23 mouse cellular contexts compared by ENCODE assay signal in genomic region chr12:78974767-78975166, GRCm38 (mm10). TPM values are rescaled to one million over a fixed set of nuclear protein-coding genes. Genes with fewer than 3 reads are reported as not detected.
A peak's percentile ranks its signal among the peaks of the same experiment; 100 is the strongest.
DNase-seq lines count a peak whose midpoint lies in the region; ATAC-seq and TF ChIP-seq lines count a peak whose summit lies in the region.
"Had no signal": no experiment of that assay in that cellular context is flagged by ENCODE, and none has a peak within 500 bp of the region (broad histone marks: within the 10 kb centered on the region; RNA-seq: fewer than 3 reads in every experiment).

No protein-coding gene starts in this region.

- no peak overlapping the region for H3K9ac ChIP-seq in midbrain, embryonic 11.5 days (ENCODE audit: low read length)
- no peak overlapping the region for H3K9ac ChIP-seq in heart, adult 2 months (ENCODE audit: low read depth, low read length)
- H3K9ac ChIP-seq: intestine, embryonic 15.5 days; liver, postnatal 0 days; midbrain, embryonic 13.5 days; neural tube, embryonic 12.5 days had no signal

- no peak for TF ChIP-seq CTCF in cerebellum, adult 2 months (IDR thresholded peaks at IDR 0.05; ENCODE audit: borderline replicate concordance, insufficient read depth, low read depth, low read length)
- TF ChIP-seq CTCF in heart, adult 2 months (IDR thresholded peaks at IDR 0.05): no peak

- H3K9me3 ChIP-seq in midbrain, embryonic 11.5 days (ENCODE audit: control insufficient read depth, low read length): no peaks in the 10 kb centered on the region
- H3K9me3 ChIP-seq: G1E; heart, embryonic 10.5 days; intestine, embryonic 15.5 days; midbrain, embryonic 13.5 days; neural tube, embryonic 12.5 days had no signal

- no peak for TF ChIP-seq EP300 in heart, adult 2 months (IDR thresholded peaks at IDR 0.05; ENCODE audit: insufficient read depth, low read depth, low read length)

- no peaks in the 10 kb centered on the region for H3K36me3 ChIP-seq in midbrain, embryonic 11.5 days (ENCODE audit: control insufficient read depth, insufficient read depth, low read length)
- peaks cover 4% of the 10 kb centered on the region for H3K36me3 ChIP-seq in heart, adult 2 months (ENCODE audit: control insufficient read depth, insufficient read depth, low read length)
- H3K36me3 ChIP-seq: heart, embryonic 10.5 days; intestine, embryonic 15.5 days had no signal

- no peaks in the 10 kb centered on the region for H3K27me3 ChIP-seq in cerebellum, adult 2 months (ENCODE audit: control insufficient read depth, insufficient read depth, low read length)
- no peaks in the 10 kb centered on the region for H3K27me3 ChIP-seq in midbrain, embryonic 11.5 days (ENCODE audit: control insufficient read depth, insufficient read depth, low read length)
- H3K27me3 ChIP-seq in heart, adult 2 months (ENCODE audit: control insufficient read depth, insufficient read depth, low read length): no peaks in the 10 kb centered on the region
- H3K27me3 ChIP-seq: intestine, embryonic 15.5 days; midbrain, embryonic 13.5 days; neural tube, embryonic 12.5 days; Patski had no signal

- H3K27ac ChIP-seq in cerebellum, adult 2 months (ENCODE audit: insufficient read depth, low read length): peak overlapping the region; percentile 99
- no peak overlapping the region for H3K27ac ChIP-seq in midbrain, embryonic 11.5 days (ENCODE audit: low read depth, low read length)
- no peak overlapping the region for H3K27ac ChIP-seq in heart, adult 2 months
- H3K27ac ChIP-seq: heart, embryonic 10.5 days; intestine, embryonic 15.5 days; midbrain, embryonic 13.5 days; neural tube, embryonic 12.5 days had no signal

- H3K4me2 ChIP-seq in midbrain, embryonic 11.5 days: no peak overlapping the region
- H3K4me2 ChIP-seq: intestine, embryonic 15.5 days; liver, embryonic 11.5 days; midbrain, embryonic 13.5 days; neural tube, embryonic 12.5 days had no signal

- H3K79me2 ChIP-seq in heart, adult 2 months (replicated peaks; ENCODE audit: control insufficient read depth, insufficient read depth, low read length): no peaks in the 10 kb centered on the region

- DNase-seq in brain, adult 2 months (ENCODE audit: low read depth, low spot score): peak; percentile 86
- DNase-seq in cerebellum, adult 2 months: peak; percentile 80 to 86
- DNase-seq in cerebellum, postnatal 25 days: peak; percentile 84 to 85
- DNase-seq in gastrocnemius, postnatal 25 days: peak; percentile 87
- no peak for DNase-seq in midbrain, embryonic 11.5 days (ENCODE audit: low spot score, missing footprints)
- no peak for DNase-seq in heart, adult 2 months
- DNase-seq: adrenal gland, adult 2 months; heart, postnatal 4 days; kidney, adult 8-10 months; kidney, postnatal 10 days; liver, postnatal 0 days; right cerebral cortex, postnatal 14 days; spleen, adult 18-20 months had no signal

- no peak for TF ChIP-seq POLR2A in cerebellum, adult 2 months (IDR thresholded peaks at IDR 0.05; ENCODE audit: borderline replicate concordance, insufficient read depth, low read length)
- TF ChIP-seq POLR2A in heart, adult 2 months (IDR thresholded peaks at IDR 0.05; ENCODE audit: insufficient read depth, low read depth, low read length): no peak

- intact Hi-C loops in heart, adult 2 months (cut with DNase I): no loop called here

- WGBS in cerebellum, adult 2 months: 8% methylated on average over 5 of the region's 5 CpGs
- 93% methylated on average over 5 of the region's 5 CpGs for WGBS in midbrain, embryonic 11.5 days
- WGBS in heart, adult 2 months: 93% methylated on average over 5 of the region's 5 CpGs

- no peak overlapping the region for H3K4me3 ChIP-seq in cerebellum, adult 2 months (replicated peaks; ENCODE audit: insufficient read depth, low read depth, low read length)
- no peak overlapping the region for H3K4me3 ChIP-seq in midbrain, embryonic 11.5 days (ENCODE audit: low read depth, low read length)
- no peak overlapping the region for H3K4me3 ChIP-seq in heart, adult 2 months
- H3K4me3 ChIP-seq: heart, embryonic 10.5 days; intestine, embryonic 15.5 days; midbrain, embryonic 13.5 days; neural tube, embryonic 12.5 days had no signal

- ATAC-seq in megakaryocyte progenitor cell, adult 5-6 weeks (replicated peaks; ENCODE audit: poor library complexity): no peak
- ATAC-seq in midbrain, embryonic 11.5 days (ENCODE audit: low FRiP score): no peak
- ATAC-seq: hindbrain, embryonic 16.5 days; intestine, embryonic 15.5 days; liver, postnatal 0 days; lung, postnatal 0 days; midbrain, embryonic 13.5 days; Patski had no signal

- H3K4me1 ChIP-seq in cerebellum, adult 2 months (ENCODE audit: control insufficient read depth, insufficient read depth, low read length): peaks cover 60% of the 10 kb centered on the region
- no peaks in the 10 kb centered on the region for H3K4me1 ChIP-seq in midbrain, embryonic 11.5 days (ENCODE audit: control insufficient read depth, insufficient read depth, low read length)
- peaks cover 11% of the 10 kb centered on the region for H3K4me1 ChIP-seq in heart, adult 2 months (ENCODE audit: control insufficient read depth, insufficient read depth, low read length)
- H3K4me1 ChIP-seq: intestine, embryonic 15.5 days; midbrain, embryonic 13.5 days; neural tube, embryonic 12.5 days had no signal

RNA-seq across cellular contexts. Expression of gene Tmem229b, which starts 32.7 kb away (rescaled TPM):
- polyA plus RNA-seq in cerebellum, adult 2 months (2012; rRNA removed): 80.8 and 90.8 TPM in 2 replicates
- 1 to 10 TPM; 8.5 to 9.5 TPM for total RNA-seq in gastrocnemius, postnatal 25 days (2021)
- 73.3 and 75.4 TPM in 2 replicates for total RNA-seq in megakaryocyte progenitor cell, adult 5-6 weeks (2015)
- total RNA-seq in megakaryocyte progenitor cell, adult 5-6 weeks (2017): 84.1 and 102 TPM in 2 replicates
- polyA plus RNA-seq in midbrain, embryonic 11.5 days (2014; fragmentation: Nextera tagmentation; extraction: Ambion mirVana): 6.0 and 6.4 TPM in 2 replicates
- 1 to 10 TPM; 3.2 to 3.3 TPM for total RNA-seq in heart, adult 2 months (2021)
- polyA plus RNA-seq in heart, adult 2 months (2012; rRNA removed): 4.2 and 9.8 TPM in 2 replicates

RNA-seq across cellular contexts. Expression of gene Plekhh1, which starts 54.2 kb away (rescaled TPM):
- polyA plus RNA-seq in cerebellum, adult 2 months (2012; rRNA removed): 34.2 and 36.7 TPM in 2 replicates
- 1 to 10 TPM; 1.3 to 2.3 TPM for total RNA-seq in gastrocnemius, postnatal 25 days (2021)
- total RNA-seq in megakaryocyte progenitor cell, adult 5-6 weeks (2015): 0.22 and 0.25 TPM in 2 replicates
- 0.24 and 0.25 TPM in 2 replicates for total RNA-seq in megakaryocyte progenitor cell, adult 5-6 weeks (2017)
- polyA plus RNA-seq in midbrain, embryonic 11.5 days (2014; fragmentation: Nextera tagmentation; extraction: Ambion mirVana): 6.4 and 6.8 TPM in 2 replicates
- 1 to 10 TPM; 1.4 to 1.7 TPM for total RNA-seq in heart, adult 2 months (2021)
- 1.8 and 2.8 TPM in 2 replicates for polyA plus RNA-seq in heart, adult 2 months (2012; rRNA removed)

Comparison
In these comparisons a context has a peak if more than half of its experiments do, and no peak if none do; other contexts are left out.
1. DNase-seq: peak in brain, adult 2 months (single experiment), cerebellum, adult 2 months (2 of 2), cerebellum, postnatal 25 days (2 of 2) and gastrocnemius, postnatal 25 days (single experiment); none in midbrain, embryonic 11.5 days (single experiment) and heart, adult 2 months (0 of 2).
2. RNA of gene Tmem229b, which starts 32.7 kb away (total RNA-seq): 73.3 to 102 TPM in megakaryocyte progenitor cell, adult 5-6 weeks; 8.5 to 9.5 TPM in gastrocnemius, postnatal 25 days and 3.2 to 3.3 TPM in heart, adult 2 months; every median in the first group is over 4 times any median in the second.